ENCODE assay signal across 9 mouse cellular contexts in genomic region chr9:122248168-122248567, GRCm38 (mm10). TPM values are rescaled to one million over a fixed set of nuclear protein-coding genes. Genes with fewer than 3 reads are reported as not detected.
DNase-seq lines count a peak whose midpoint lies in the region; ATAC-seq and TF ChIP-seq lines count a peak whose summit lies in the region.
"Had no signal": no experiment of that assay in that cellular context is flagged by ENCODE, and none has a peak within 500 bp of the region (broad histone marks: within the 10 kb centered on the region; RNA-seq: fewer than 3 reads in every experiment).

No protein-coding gene starts in this region.

- peak in 1 of 2 experiments; percentile 41 for DNase-seq in spleen, adult 2 months (ENCODE audit: low read depth in 1 of 2, low spot score in 2 of 2)
- DNase-seq in spleen, adult 12 weeks (ENCODE audit: low spot score) = no peak
- DNase-seq in kidney, adult 18-20 months = peak; percentile 40
- peak; percentile 67 for DNase-seq in lung, postnatal 10 days
- peak; percentile 72 for DNase-seq in retina, embryonic 14.5 days (ENCODE audit: low spot score)

- no peaks in the 10 kb centered on the region for H3K27me3 ChIP-seq in spleen, adult 2 months (ENCODE audit: control insufficient read depth, insufficient read depth, low read length)
- H3K27me3 ChIP-seq: lung, embryonic 15.5 days had no signal

- TF ChIP-seq CTCF in spleen, adult 2 months (IDR thresholded peaks at IDR 0.05; ENCODE audit: extremely low read depth, insufficient read depth, insufficient read length, insufficient replicate concordance) = peak; percentile 48; the same call in 1 of the 2 replicates
- TF ChIP-seq CTCF in bone marrow macrophage, adult 2 months (IDR thresholded peaks at IDR 0.05; ENCODE audit: low read depth, low read length) = peak; percentile 24; the same call in 1 of the 2 replicates

- TF ChIP-seq POLR2A in spleen, adult 2 months (IDR thresholded peaks at IDR 0.05; ENCODE audit: low read depth, low read length) = no peak
- TF ChIP-seq POLR2A in bone marrow macrophage, adult 2 months (IDR thresholded peaks at IDR 0.05; ENCODE audit: borderline replicate concordance, low read depth, low read length) = no peak

- H3K4me3 ChIP-seq in spleen, adult 2 months (ENCODE audit: extremely low read depth, insufficient read depth, insufficient read length) = no peak overlapping the region
- H3K4me3 ChIP-seq in bone marrow macrophage, adult 2 months (ENCODE audit: insufficient read depth, low read length) = no peak overlapping the region
- H3K4me3 ChIP-seq: erythroblast, embryonic 14.5 days; lung, embryonic 15.5 days had no signal

- whole genome bisulfite sequencing in spleen, adult 2 months = 59% methylated on average over 8 of the region's 8 CpGs

- H3K27ac ChIP-seq in spleen, adult 2 months (ENCODE audit: insufficient read depth, low read length) = no peak overlapping the region
- no peak overlapping the region for H3K27ac ChIP-seq in bone marrow macrophage, adult 2 months (ENCODE audit: insufficient read depth, low read depth, low read length)
- H3K27ac ChIP-seq: lung, embryonic 15.5 days had no signal

- 0 out of 2 replicates have a peak, but pooled peaks have one; percentile 20 for ATAC-seq in erythroblast, adult 5-6 weeks (replicated peaks; ENCODE audit: low FRiP score, poor library complexity, severe bottlenecking)

- H3K4me1 ChIP-seq in spleen, adult 2 months (ENCODE audit: control insufficient read depth, insufficient read depth, insufficient read length) = peaks cover 2% of the 10 kb centered on the region; the same call in 1 of the 2 replicates
- peaks cover 9% of the 10 kb centered on the region for H3K4me1 ChIP-seq in bone marrow macrophage, adult 2 months (ENCODE audit: control insufficient read depth, insufficient read depth, low read length)
- H3K4me1 ChIP-seq: lung, embryonic 15.5 days had no signal

- peaks cover 5% of the 10 kb centered on the region for H3K36me3 ChIP-seq in spleen, adult 2 months (ENCODE audit: control insufficient read depth, insufficient read depth, low read length)

RNA-seq across cellular contexts. Expression of gene Ano10, which starts 46.1 kb away (rescaled TPM):
- polyA plus RNA-seq in spleen, adult 2 months (2012; rRNA removed) = 20.7 and 20.8 TPM in 2 replicates
- 24.7 and 25.1 TPM in 2 replicates for polyA plus RNA-seq in bone marrow macrophage, adult 2 months (2012; ENCODE audit: insufficient read depth, insufficient read length, missing spikeins)
- 14.8 and 31.1 TPM in 2 replicates for total RNA-seq in erythroblast, adult 5-6 weeks (2015; ENCODE audit: low replicate concordance)
- total RNA-seq in erythroblast, adult 5-6 weeks (2017; ENCODE audit: low replicate concordance) = 6.4 and 7.4 TPM in 2 replicates
